Mouse (Mus musculus): ENCODE measurements around the gene Rgs2.

The Rgs2 gene

GRCm38 (mm10) chr1:143982765-143983312 is 21.1 kb downstream of the Rgs2 start:
- DNase-seq = no peak

DNA sequence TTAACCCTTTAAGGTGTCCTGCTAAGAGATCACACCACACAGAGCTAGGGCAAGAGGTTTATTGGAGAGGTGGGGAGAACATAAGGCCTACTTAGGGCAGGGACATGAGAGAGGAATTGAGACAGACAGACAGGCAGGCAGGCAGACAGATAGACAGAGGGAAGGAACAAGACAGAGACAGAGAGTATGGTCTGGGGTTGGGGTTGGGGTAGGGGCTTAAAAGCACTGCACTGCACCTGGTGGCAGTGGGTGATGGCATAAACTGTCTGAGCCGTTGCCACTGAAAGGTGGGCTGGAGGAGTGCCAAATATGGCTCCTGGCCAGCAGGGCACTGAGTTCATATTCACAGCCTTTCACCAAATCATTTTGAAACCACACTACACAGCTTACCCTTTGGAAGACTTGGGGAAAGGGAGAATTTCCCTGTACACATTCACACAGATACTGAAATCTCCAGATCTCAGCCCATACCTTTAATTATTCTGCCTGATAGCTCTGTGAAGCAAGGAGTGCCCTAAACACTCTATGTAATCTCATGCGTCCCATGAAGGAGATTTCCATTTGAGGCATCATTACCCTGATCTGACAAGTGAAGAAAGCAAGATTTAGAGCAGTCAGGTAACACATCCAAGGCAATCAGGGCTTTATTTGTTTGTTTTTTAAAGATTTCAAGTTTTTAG is 21.7 kb downstream of the Rgs2 start:
- no peak for DNase-seq

GRCm38 (mm10) chr1:143980811-143981210 is 23.1 kb downstream of the Rgs2 start:
- no peak for DNase-seq

DNA sequence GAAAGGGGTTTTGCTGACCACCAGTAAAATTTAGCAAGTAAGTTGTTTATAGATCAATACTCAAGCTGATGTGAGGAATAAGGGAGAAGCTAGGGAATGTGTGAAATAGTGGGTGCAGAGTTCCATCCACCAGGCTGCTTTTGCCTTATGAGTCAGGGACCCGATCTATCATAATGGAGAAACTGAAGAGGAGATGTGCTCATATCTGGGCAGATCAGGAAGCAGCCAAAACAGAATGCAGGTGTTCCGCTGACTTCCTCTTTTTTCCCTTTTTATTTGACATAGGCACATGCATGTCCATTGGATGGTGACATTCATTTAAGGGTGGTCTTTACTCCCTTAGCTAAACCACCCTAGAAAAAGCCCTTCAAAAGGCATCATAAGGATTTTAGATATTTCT is 29.3 kb downstream of the Rgs2 start:
- DNase-seq = no peak

DNA sequence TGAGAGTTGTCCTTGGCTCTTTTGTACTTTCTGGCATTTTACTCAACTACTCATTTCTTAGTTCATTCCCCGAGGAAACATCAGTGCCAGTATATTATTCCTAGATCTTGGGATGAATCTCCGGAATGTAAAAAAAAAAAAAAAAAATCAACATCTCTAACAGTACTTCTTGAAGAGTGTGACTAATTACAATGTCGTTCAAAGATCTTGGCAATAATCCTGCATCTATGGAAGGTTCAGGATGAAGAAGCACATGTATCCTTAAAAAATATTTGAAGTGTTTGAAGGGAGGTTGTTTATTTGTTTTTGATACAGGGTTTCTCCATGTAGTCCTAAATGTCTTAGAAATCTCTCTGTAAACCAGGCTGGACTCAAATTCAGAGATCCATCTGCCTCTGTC is 41.7 kb downstream of the Rgs2 start:
- DNase-seq = no peak

DNA sequence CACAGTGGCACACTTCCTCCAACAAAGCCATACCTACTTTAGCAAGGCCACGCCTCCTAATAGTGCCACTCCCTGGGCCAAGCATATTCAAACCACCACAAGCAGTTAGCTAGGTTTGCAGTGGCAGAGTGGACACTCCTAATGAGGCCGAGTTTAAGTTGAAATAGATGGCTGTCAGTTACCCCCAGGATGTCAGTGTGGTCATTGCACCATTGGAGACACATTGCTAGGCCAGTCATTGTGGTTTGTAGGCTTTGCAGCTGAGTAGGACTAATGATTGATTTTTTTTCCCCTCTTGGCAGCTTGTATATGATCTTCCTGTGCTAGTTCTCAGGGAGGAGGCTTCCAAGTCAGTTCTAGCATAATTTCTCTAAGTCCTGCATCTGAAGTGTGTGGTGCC is 43.6 kb downstream of the Rgs2 start:
- DNase-seq = no peak

DNA sequence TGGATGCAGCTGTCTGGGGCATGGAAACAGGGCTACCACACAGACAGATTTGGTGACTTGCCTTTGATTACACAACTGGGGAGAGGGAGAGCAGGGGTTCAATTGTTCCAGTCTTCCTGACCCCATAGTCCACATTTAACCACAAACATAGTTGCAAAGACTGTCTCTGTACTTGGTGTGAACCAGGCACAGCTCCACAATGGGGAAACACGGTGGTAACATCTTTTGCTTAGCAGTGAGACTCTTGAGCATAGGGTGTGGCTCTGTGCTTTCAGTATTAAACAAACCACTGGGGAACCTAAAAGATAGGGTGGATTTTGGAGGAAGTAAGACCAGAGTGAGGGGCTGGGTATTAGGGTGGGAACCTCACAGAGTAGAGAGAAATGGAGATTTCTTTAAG is 47.9 kb downstream of the Rgs2 start:
- DNase-seq = no peak

- no peak for DNase-seq
These were observed 51.1 kb downstream of the Rgs2 start for GRCm38 (mm10) chr1:143952841-143953240.
